Mouse (Mus musculus): ENCODE results near the gene Dip2c. TPM values are rescaled to one million over a fixed set of nuclear protein-coding genes. Genes with fewer than 3 reads are reported as not detected.

Gene Dip2c
- polyA plus RNA-seq, 1 experiment, result 0.15 TPM

- Histone ChIP-seq H3K27me3 (replicated peaks) (no peaks in the 10 kb centered on the region), H3K36me3 (replicated peaks; ENCODE audit: low read length) (peaks cover 65% of the 10 kb centered on the region), H3K4me3 (replicated peaks) (no peak overlapping the region), H3K9me3 (no peaks in the 10 kb centered on the region), H3K4me1 (peaks cover 5% of the 10 kb centered on the region)
- TF ChIP-seq GATA1 (IDR thresholded peaks at IDR 0.05; ENCODE audit: borderline replicate concordance, low read length) (no peak), FLI1 (IDR thresholded peaks at IDR 0.05; ENCODE audit: low read length) (no peak)
These were observed 437.3 kb downstream of the Dip2c start for GRCm38 (mm10) chr13:9713462-9714134.

DNA sequence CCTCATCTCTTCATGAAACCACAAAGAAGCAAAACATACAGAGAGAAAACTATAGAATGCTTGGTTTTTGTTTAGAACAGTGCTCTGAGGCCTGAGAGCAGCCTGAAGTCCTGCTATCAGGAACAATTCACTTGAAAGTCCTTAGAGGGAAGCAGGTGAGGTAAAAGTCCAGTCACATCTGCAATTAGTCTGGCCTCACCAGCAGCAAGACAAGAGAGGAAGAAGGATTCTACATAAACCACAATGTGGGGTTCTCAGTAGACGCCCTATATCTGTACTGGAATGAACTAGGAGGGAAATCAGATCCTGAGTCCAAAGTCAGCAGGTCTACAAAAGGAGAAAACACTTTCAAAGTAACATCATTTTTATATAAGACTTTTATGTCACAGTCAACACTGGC, 438.9 kb downstream of the Dip2c start:
- Histone ChIP-seq H3K4me3 (replicated peaks) (no peak overlapping the region), H3K4me1 (peaks cover 5% of the 10 kb centered on the region), H3K9me3 (no peaks in the 10 kb centered on the region), H3K36me3 (replicated peaks; ENCODE audit: low read length) (peaks cover 57% of the 10 kb centered on the region), H3K27me3 (replicated peaks) (no peaks in the 10 kb centered on the region)
- no peak for TF ChIP-seq FLI1 (IDR thresholded peaks at IDR 0.05; ENCODE audit: low read length)
- TF ChIP-seq GATA1 (IDR thresholded peaks at IDR 0.05; ENCODE audit: borderline replicate concordance, low read length), result no peak

Other genes with a start within 250 kb of the Dip2c start
- 11.9 and 15.7 TPM in 2 replicates for gene Larp4b, start 182.6 kb upstream of the Dip2c start, polyA plus RNA-seq (2012; ENCODE audit: insufficient read depth, low replicate concordance)

All from megakaryocyte, embryonic 14.5 days (primary cell).